Mouse (Mus musculus): ENCODE data around the gene Dld.

Gene Dld

DNA sequence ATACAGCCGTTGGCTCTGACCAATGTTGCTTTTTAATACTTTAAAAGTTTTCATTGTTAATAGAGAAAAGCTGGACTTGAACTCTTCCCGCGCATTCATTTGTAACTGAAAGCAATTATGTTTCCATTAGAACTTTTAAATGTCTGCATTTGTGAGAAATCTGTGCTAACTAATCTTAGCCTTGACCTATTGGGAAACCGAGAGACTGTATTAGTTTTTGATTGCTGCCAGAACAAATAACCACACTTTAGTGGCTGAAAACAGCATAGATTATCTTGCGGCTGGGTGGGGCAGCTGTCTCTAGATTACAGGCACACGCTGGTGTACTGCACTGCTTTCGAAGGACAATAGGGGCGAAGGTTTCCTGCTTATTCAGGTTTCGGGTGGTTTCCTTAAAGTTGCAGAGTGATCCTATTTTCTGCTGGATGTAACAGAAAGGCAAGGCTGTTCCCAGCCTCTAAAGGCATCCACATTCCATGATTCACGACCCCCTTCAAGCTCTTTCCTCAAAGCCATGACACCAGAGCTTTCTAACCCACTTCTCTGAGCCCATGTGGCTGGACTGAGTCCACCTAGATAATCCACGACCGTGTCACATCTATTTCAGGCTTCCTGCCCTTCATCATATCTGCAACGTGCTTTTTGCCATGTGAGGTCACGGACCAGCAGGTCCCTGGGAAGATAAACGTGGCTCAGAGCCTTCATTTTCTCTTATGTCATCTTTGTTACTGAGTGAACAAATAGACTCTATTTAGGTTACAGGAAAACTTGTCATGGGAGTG, 57.7 kb downstream of the Dld start:
- DNase-seq, result no peak

DNA sequence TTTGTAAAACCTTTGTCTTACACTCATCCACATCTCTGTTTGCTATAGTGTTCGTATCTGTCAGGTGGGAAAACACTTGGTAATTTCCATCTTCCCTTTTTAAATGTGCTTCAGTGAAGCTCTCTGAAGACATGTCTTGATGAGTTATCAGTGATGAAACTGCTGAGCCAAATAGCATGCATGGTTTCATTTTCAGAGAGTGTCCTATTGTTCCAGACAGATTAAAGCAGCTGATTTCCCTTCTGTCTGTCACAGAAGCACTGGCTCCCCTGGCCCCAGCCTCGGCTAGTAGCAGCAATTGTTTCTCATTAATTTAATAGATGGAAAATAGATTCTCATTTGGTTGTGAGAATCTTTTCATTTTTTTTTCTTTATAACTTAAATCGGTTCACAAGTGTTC, 60.3 kb downstream of the Dld start:
- DNase-seq, result no peak

DNA sequence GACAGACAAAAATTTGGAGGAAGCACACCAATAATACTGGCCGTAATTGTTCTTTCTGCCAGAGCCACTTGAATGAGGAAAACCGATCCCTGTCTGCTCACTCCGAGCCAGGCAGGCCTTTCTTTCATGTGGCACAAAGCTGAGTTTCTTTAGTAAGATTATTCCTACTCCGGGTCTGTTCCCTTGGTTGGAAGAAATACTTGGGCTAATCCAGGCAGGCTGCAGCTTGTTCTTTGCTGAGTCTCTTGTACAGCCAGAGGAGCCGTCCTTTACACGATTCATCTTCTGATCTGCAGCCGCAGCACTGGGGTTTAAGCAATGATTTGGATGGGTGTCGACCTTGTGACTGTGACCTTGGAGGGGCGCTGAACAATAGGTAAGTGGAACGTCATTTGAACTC, 62.2 kb downstream of the Dld start:
- DNase-seq, result no peak

DNA sequence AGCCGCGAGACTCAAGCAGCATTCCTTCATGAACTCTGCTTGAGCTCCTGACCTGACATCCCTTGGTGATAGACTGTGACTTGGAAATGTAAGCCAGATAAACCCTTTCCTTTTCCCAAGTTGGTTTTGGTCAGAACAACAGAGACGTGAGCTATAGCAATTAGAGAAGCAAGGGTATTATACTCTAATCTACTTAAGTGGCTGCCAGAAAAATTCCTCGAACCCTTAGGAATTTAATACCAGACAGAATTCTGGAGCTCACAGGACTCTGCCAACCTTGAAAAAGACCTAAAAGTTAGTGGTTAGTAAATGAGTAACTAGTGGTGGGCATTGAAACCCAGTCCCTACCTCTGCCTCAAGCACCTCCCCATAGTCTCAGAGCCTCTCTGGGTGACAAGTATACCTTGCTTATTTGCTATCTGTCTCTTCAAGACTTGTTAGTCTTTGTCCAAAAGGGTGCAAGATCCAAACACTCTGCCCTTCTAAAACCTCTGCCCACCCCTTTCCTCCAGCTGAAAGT, 67.6 kb downstream of the Dld start:
- no peak for DNase-seq

DNA sequence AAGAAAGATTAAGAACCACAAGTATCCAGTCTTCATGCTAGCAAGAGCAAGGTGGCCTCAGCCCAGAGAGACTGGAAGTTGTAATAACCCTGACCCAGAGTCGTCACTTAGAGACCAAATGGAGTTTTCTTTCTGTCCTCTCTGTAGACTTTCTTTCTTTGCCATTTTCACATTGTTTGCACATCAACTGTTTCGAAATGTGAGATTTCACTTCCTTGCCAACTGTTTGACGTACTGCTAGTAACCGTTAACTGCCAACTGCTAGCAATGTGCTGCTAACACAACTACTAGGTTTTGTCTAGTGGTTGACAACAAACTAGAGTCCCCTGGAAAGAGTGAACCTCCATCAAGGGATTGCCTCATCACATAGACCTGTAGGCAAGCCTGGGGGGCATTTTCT, 68.1 kb downstream of the Dld start:
- no peak for DNase-seq

DNA sequence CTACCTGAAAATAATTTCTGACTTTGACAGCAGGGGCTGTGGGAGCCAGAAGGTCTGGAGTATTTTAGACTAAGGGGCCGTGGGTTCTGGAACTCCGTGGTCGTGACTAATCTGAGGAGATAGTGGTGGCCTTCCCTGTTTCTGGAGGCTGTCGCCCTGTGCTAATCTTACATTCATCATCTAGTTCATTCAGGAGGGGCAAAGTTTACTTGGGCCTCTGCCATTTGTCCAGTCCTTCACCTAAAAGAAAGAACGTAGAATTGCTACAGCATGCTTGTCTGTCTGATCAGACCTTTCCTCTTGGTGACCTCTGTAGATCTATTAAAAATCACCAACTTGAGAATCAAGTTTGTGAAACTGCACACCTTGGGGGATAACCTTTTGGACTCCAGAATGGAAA, 69.0 kb downstream of the Dld start:
- DNase-seq, result no peak
